Mouse (Mus musculus): ENCODE data around the gene Mon1a. TPM values are rescaled to one million over a fixed set of nuclear protein-coding genes. Genes with fewer than 3 reads are reported as not detected.

Gene Mon1a
- total RNA-seq (2015; ENCODE audit: low replicate concordance) (not detected in 2 replicates), total RNA-seq (2017; ENCODE audit: low replicate concordance) (0.64 and 3.3 TPM in 2 replicates)

- peak; percentile 96 for ATAC-seq (replicated peaks; ENCODE audit: low FRiP score, poor library complexity, severe bottlenecking)
Measured at GRCm38 (mm10) chr9:107887804-107888266, at the start of gene Mon1a. Mon1a (plus strand) TSS chr9:107888151.

GRCm38 (mm10) chr9:107838869-107839268, 49.1 kb upstream of the Mon1a start:
- no peak for ATAC-seq (replicated peaks; ENCODE audit: low FRiP score, poor library complexity, severe bottlenecking)

DNA sequence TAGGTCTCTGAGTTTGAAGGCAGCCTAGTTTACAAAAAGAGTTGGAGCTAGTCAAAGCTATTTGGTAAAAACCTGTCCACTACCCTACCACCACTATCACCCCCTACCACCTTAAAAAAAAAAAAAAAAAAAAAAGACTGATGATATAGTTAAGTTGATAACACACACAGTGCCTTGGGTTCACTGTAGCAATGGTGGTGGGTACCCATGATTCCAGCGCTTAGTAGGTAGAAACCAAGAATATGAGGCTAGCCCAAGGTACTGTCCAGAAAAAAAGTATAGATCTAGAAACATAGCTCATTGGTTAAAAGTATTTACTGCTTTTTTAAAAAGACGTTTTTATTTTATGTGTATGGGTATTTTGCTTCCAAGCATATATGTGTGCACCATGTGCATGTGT, 45.2 kb upstream of the Mon1a start:
- no peak for ATAC-seq (replicated peaks; ENCODE audit: low FRiP score, poor library complexity, severe bottlenecking)

- ATAC-seq (replicated peaks; ENCODE audit: low FRiP score, poor library complexity, severe bottlenecking) = no peak
Measured at GRCm38 (mm10) chr9:107848922-107849321, 39.0 kb upstream of the Mon1a start.

DNA sequence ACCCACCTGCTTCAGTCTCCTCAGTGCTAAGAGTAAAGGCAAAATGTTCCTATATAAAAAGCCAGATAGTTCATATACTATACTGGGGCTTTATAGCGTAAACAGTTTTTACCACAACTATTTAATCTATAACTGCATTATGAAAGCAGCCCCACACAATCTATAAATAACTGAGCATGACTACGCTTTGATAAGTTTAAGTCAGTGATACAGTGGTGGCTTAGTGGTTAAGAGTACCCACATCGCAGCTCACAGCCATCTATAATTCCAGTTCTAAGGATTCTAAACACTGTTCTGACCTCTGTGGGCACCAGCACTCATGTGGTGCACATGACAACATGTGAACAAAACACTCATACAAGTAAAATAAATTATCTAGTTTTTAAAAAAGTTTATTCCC, 29.6 kb upstream of the Mon1a start:
- ATAC-seq (replicated peaks; ENCODE audit: low FRiP score, poor library complexity, severe bottlenecking) = no peak

- ATAC-seq (replicated peaks; ENCODE audit: low FRiP score, poor library complexity, severe bottlenecking) = no peak
Measured at GRCm38 (mm10) chr9:107864493-107864892, 23.5 kb upstream of the Mon1a start.

DNA sequence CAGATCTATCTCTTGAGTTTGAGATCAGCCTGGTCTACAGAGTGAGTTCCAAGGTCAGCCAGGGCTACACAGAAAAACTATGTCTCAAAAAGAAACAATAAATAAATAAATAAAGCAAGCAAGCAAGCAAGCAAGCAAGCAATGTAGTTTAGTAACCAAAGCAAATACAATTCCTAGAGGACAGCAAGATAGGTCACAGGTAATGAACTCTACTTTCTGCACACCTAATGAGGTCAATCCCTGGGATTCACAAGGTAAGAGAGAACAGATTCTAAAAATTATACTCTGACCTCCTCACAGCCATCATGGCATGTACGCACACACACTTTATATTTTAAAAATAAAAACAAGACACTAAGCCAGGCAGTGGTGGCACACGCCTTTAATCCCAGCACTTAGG, 21.9 kb upstream of the Mon1a start:
- no peak for ATAC-seq (replicated peaks; ENCODE audit: low FRiP score, poor library complexity, severe bottlenecking)

DNA sequence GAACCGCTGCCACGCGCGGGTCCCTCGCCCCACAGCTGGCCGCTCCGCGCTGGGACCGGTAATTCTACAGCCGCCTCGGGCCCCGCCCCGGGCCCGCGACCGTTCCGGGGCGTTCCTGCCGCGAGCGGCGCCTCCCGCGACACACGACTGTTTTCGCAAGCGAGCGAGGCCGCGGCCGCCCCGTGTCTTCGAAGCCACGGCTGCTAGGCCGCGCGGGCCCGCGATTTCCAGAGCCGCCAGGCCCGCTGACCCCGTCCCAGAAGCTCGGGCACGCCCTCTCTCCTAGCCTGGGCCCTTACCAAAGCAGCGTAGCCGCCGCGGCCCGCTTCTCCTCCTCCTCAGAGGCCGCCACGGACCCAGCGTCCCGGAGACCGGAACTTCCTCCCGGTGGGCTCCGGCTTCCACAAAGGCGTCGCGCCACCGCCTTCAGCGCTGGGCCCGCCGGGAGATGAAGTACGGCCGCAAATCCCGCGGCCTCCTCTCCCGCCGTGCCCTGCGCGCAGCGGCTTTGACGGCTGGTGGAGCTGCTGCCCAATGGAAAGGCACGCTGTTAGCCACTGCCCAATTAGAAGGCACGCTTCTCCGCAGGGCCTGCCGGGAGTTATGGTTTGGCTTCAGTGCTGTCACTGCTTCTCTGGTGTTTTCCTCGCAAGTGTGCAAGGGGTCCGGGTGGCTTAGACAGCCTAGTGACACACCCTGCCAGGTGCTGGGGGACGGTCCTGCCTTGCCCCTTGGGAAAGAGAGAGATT, 15.4 kb upstream of the Mon1a start:
- ATAC-seq (replicated peaks; ENCODE audit: low FRiP score, poor library complexity, severe bottlenecking) = peak; percentile 98

GRCm38 (mm10) chr9:107873137-107873536, 14.8 kb upstream of the Mon1a start, which contains the start of gene Rbm6:
Rbm6 (minus strand) TSS chr9:107873237.
- ATAC-seq (replicated peaks; ENCODE audit: low FRiP score, poor library complexity, severe bottlenecking) = 0 out of 2 replicates have a peak, but pooled peaks have one; percentile 4

DNA sequence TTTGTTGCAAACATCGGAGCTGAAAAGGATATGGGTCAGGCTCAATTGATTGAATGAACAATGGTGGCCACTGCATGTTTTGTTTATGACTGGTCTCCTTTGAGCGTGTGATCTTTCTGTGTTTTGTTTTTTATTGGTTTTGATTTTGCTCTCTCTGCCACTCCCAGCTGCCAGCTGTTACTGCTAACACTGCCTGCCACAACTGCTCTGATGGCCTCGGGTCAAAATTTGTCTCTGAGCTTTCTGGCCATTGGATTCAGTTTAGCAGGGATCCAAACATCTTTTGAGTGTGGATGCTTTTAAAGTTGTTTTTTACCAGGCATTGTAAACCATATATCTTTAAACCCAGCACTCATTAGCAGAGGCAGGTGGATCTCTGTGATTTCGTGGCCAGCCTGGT, 7.5 kb upstream of the Mon1a start:
- ATAC-seq (replicated peaks; ENCODE audit: low FRiP score, poor library complexity, severe bottlenecking) = no peak

- peak; percentile 17 for ATAC-seq (replicated peaks; ENCODE audit: low FRiP score, poor library complexity, severe bottlenecking)
Measured at GRCm38 (mm10) chr9:107888267-107888850, 408 bp downstream of the Mon1a start.

DNA sequence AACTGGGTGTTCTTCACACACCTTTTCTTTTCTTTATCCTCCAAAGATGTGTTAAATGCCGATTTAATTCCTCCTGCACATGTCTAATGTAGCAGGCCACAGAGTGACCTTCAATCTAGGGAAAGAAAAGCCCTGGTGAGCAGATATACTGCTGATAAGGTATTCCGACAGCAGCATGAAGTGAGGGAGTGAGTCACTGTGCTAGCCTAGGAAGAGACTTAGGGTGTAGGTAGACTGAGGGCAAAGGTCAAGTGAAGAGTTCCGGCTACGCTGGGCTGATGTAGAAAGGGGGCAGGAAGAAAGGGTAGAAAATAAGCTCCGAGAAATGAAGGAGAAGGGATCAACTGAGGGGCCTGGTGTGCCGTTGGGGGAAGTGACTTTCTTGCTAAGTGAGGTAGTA, 2.3 kb downstream of the Mon1a start:
- no peak for ATAC-seq (replicated peaks; ENCODE audit: low FRiP score, poor library complexity, severe bottlenecking)

DNA sequence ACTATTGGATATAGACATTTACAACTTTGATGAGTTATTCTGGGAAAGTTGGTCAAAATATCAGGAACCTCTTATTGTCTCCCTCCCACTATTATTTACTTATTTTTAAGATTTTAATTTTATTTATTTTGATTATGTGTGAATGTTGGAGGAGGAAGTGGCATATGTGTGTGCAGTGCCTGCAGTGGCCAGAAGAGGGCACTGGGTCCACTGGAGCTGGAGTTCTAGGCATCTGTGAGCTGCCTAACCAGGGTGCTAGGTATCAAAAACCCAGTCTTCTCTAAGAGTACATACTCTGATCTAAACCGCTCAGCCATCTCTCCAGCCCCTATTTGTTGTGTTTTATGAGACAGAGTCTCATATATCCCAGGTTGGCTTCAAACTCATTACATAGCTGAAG, 3.1 kb downstream of the Mon1a start:
- no peak for ATAC-seq (replicated peaks; ENCODE audit: low FRiP score, poor library complexity, severe bottlenecking)

DNA sequence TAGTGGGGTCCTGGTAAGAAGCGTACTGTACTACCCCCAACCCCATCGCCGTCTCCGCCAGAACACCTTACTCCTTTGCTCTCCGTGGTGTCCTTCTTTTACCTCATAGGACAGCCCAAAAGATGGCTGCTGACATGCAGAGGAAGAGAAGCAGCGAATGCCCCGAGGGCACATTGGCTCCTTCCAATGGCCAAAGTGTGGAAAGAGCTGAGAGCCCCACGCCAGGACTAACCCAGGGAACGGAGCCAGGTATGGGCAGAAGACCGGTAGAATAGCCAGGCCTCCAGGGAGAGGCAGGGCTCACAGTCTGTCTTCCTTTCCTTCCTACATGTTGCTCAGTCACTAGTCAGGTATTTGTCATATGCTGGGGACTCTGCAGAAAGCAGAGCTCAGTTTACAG, 10.6 kb downstream of the Mon1a start:
- no peak for ATAC-seq (replicated peaks; ENCODE audit: low FRiP score, poor library complexity, severe bottlenecking)

DNA sequence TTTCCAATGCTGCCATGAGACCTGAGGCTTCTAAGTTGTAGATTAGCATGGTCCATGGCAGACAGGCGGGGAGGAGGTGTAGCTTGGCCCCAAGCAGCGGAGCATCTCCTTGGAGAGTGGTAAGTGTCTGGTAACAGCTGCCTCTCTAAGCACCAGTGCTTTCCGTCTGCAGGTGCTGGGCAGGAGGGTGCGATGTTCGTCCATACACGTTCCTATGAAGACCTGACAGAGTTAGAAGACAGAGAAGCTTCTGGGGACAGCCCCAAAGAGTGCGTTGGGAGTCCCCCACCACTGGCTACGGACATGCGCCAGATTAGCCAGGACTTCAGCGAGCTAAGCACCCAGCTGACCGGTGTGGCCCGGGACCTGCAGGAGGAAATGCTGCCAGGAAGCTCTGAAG, 11.9 kb downstream of the Mon1a start:
- no peak for ATAC-seq (replicated peaks; ENCODE audit: low FRiP score, poor library complexity, severe bottlenecking)

DNA sequence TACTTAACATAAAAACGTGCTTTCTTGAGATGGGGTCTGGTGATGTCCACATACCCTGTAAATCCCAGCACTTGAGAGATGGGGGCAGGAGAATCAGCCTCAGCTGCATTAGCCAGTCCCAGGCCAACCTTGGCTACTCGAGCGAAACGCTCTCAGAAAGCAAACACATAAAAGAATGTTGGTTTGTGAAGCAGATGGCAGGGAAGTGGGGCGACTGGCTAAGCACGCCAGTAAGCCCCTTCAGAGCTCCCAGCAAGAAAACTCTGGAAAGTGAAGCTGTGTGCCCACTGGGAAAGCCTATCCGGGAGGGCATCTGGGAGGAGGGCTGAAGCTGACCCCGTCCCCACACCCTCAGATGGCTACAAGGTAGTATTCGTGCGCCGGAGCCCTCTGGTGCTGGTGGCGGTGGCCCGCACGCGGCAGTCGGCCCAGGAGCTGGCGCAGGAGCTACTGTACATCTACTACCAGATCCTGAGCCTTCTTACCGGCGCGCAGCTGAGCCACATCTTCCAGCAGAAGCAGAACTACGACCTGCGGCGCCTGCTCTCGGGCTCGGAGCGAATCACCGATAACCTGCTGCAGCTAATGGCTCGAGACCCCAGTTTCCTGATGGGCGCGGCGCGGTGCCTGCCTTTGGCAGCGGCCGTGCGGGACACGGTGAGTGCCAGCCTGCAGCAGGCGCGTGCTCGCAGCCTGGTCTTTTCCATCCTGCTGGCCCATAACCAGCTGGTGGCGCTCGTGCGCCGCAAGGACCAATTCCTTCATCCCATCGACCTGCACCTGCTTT, 13.1 kb downstream of the Mon1a start:
- ATAC-seq (replicated peaks; ENCODE audit: low FRiP score, poor library complexity, severe bottlenecking) = 0 out of 2 replicates have a peak, but pooled peaks have one; percentile 45

- ATAC-seq (replicated peaks; ENCODE audit: low FRiP score, poor library complexity, severe bottlenecking) = no peak
Measured at GRCm38 (mm10) chr9:107901627-107901914, 13.6 kb downstream of the Mon1a start.

DNA sequence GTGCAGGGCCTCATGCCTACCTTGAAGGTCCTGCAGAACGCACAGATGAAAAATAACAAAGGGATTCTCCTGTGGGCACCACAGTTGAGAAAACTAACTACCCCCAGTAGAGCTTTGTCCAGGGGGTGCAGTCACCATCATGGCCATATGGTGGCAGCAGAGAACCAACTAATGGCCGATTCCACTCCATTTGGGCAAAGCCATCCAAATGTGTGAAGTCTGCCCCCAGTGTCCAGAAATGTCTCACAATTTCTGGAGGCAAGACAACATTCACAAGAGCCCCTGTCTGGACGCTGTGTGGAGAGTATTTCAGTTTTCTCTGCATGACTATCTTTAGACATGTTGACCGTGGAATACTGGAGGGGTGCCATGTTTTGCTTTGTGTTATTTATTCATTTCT, 16.8 kb downstream of the Mon1a start:
- peak; percentile 89 for ATAC-seq (replicated peaks; ENCODE audit: low FRiP score, poor library complexity, severe bottlenecking)

GRCm38 (mm10) chr9:107906252-107906966, 18.5 kb downstream of the Mon1a start, which contains the start of gene Mst1r:
Mst1r (plus strand) TSS chr9:107906873.
- ATAC-seq (replicated peaks; ENCODE audit: low FRiP score, poor library complexity, severe bottlenecking) = no peak

All from erythroid progenitor cell, adult 5-6 weeks (primary cell).